Mouse (Mus musculus) MEL (cell line): Measurements from ENCODE around the gene Klf15.

Experiments
- CTCF ChIP-seq, 3 experiments: IDR thresholded peaks in 2 of 3; conservative IDR thresholded peaks in 1 of 3; 2 replicates each; pipeline ENCODE4 v1.5.1; 2011 to 2012; ENCODE audit warnings: low read length in 3 of 3, low read depth in 2 of 3, mild to moderate bottlenecking in 2 of 3, improper control_type of control experiment in 1 of 3, inconsistent platforms in 1 of 3, mixed read lengths in 1 of 3, moderate library complexity in 1 of 3; ENCODE audit not compliant: control insufficient read depth in 1 of 3, insufficient read depth in 1 of 3, poor library complexity in 1 of 3, severe bottlenecking in 1 of 3
- ELF1 ChIP-seq: IDR thresholded peaks from 2 replicates; pipeline ENCODE4 v1.6.1; 2014; ENCODE audit warnings: low read depth, mild to moderate bottlenecking, inconsistent platforms, low read length, improper control_type of control experiment, moderate library complexity
- MXI1 ChIP-seq: IDR thresholded peaks from 2 replicates; pipeline ENCODE4 v1.6.1; 2011; ENCODE audit warnings: mild to moderate bottlenecking, low read depth, low read length, improper control_type of control experiment
- POLR2A ChIP-seq, 2 experiments: IDR thresholded peaks; 2 replicates each; pipeline ENCODE4 v1.6.1; 2011 to 2012; ENCODE audit warnings: low read length in 2 of 2, mild to moderate bottlenecking in 2 of 2, control low read depth in 1 of 2, improper control_type of control experiment in 1 of 2, low read depth in 1 of 2, moderate library complexity in 1 of 2; ENCODE audit not compliant: control insufficient read depth in 1 of 2, insufficient read depth in 1 of 2, poor library complexity in 1 of 2
- TCF12 ChIP-seq: IDR thresholded peaks from 2 replicates; pipeline ENCODE4 v1.6.1; 2014; ENCODE audit warnings: low read depth, mild to moderate bottlenecking, inconsistent platforms, low read length, improper control_type of control experiment, moderate library complexity
- ZC3H11A ChIP-seq: IDR thresholded peaks from 2 replicates; pipeline ENCODE4 v1.6.1; 2012; ENCODE audit warnings: low read depth, mild to moderate bottlenecking, inconsistent platforms, low read length, improper control_type of control experiment

- no peak for TF ChIP-seq TCF12
- no peak for TF ChIP-seq CTCF (IDR thresholded peaks at IDR 0.05 in 2 of 3, conservative IDR thresholded peaks at IDR 0.05 in 1 of 3; ENCODE audit: control insufficient read depth in 1 of 3, insufficient read depth in 1 of 3, low read depth in 2 of 3, low read length in 3 of 3, poor library complexity in 1 of 3, severe bottlenecking in 1 of 3)
- TF ChIP-seq MXI1: no peak
- TF ChIP-seq POLR2A (IDR thresholded peaks at IDR 0.05; ENCODE audit: control insufficient read depth in 1 of 2, insufficient read depth in 1 of 2, low read depth in 1 of 2, low read length in 2 of 2, poor library complexity in 1 of 2): no peak
- no peak for TF ChIP-seq ZC3H11A
- TF ChIP-seq ELF1: no peak
Observed at GRCm38 (mm10) chr6:90508197-90508624, 45.8 kb downstream of the Klf15 start.
